Mouse (Mus musculus) C2C12 (cell line): Measurements from ENCODE around the gene Hoxb5. TPM values are rescaled to one million over a fixed set of nuclear protein-coding genes. Genes with fewer than 3 reads are reported as not detected.

ENCODE experiments used
- H3K27me3 ChIP-seq: one replicate; pipeline ENCODE4 v1.6.1; 2011; ENCODE audit not compliant: control insufficient read depth, insufficient read depth, insufficient read length
- H3K36me3 ChIP-seq: one replicate; pipeline ENCODE4 v1.6.1; 2011; ENCODE audit not compliant: control insufficient read depth, insufficient read depth
- H3K4me3 ChIP-seq: one replicate; pipeline ENCODE4 v1.5.1; 2011; ENCODE audit warnings: mild to moderate bottlenecking, control low read depth; ENCODE audit not compliant: poor library complexity, insufficient read depth, severe bottlenecking
- H3K79me2 ChIP-seq: one replicate; pipeline ENCODE4 v1.6.1; 2011; ENCODE audit not compliant: control insufficient read depth, insufficient read depth
- H3K79me3 ChIP-seq: one replicate; pipeline ENCODE4 v1.6.1; 2011; ENCODE audit warnings: low read depth, control low read depth
- H3ac ChIP-seq: one replicate; pipeline ENCODE3; 2011; ENCODE audit warnings: low read depth; ENCODE audit not compliant: control insufficient read depth, insufficient read length
- CEBPB ChIP-seq: IDR thresholded peaks from one replicate; pipeline ENCODE4 v1.6.1; 2011; ENCODE audit warnings: low read depth, mild to moderate bottlenecking, control low read depth, moderate library complexity
- CTCF ChIP-seq: IDR thresholded peaks from one replicate; pipeline ENCODE4 v1.5.1; 2011; ENCODE audit not compliant: control insufficient read depth, insufficient read depth, insufficient read length
- FOSL1 ChIP-seq: IDR thresholded peaks from one replicate; pipeline ENCODE4 v1.8.0; 2011; ENCODE audit warnings: mild to moderate bottlenecking, low read length; ENCODE audit not compliant: poor library complexity, insufficient read depth, severe bottlenecking
- MAX ChIP-seq: IDR thresholded peaks from one replicate; pipeline ENCODE4 v1.6.1; 2011; ENCODE audit warnings: mild to moderate bottlenecking, control low read depth
- MYOD1 ChIP-seq: IDR thresholded peaks from one replicate; pipeline ENCODE4 v1.6.1; 2011; ENCODE audit warnings: low read depth; ENCODE audit not compliant: control insufficient read depth, insufficient read length
- MYOG ChIP-seq: IDR thresholded peaks from one replicate; pipeline ENCODE4 v1.6.1; 2011; ENCODE audit not compliant: control insufficient read depth, insufficient read length; ENCODE audit errors: extremely low read depth
- USF1 ChIP-seq: IDR thresholded peaks from one replicate; pipeline ENCODE4 v1.6.1; 2011; ENCODE audit warnings: low read depth, mild to moderate bottlenecking, control low read depth, moderate library complexity
- polyA plus RNA-seq: library from polyadenylated mRNA; unstranded; fragments of >200 nt; fragmentation: generic; extraction: Trizol; gene quantifications from one replicate; pipeline ENCODE4 v1.2.1, GENCODE M21; 2012; ENCODE audit warnings: missing spikeins

Gene Hoxb5
- polyA plus RNA-seq, 1 experiment: not detected

DNA sequence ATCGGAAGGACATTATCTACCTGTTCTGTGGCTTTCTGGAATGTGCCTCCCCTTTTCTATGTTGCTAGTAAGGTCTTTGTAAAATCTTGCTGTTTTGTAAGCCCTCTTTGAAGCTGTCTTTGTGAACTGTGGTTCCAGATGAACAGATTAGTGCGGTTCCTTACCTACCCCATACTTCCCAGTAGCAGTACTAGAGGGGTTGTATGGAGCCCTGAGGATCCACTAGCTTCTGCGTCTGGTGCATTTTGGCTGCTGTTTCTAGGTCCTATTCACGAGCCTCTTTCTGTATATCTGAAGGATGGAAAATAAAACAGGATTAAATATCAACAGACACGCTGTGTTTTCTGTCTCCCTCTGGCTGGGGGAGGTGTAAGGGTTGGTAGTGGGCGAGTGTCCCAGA is 13.3 kb upstream of the Hoxb5 start:
- Histone ChIP-seq H3K79me2 (no peaks in the 10 kb centered on the region), H3ac (no peak overlapping the region), H3K27me3 (peaks cover 90% of the 10 kb centered on the region), H3K79me3 (no peaks in the 10 kb centered on the region), H3K4me3 (no peak overlapping the region), H3K36me3 (no peaks in the 10 kb centered on the region)
- TF ChIP-seq MYOG (no peak), MYOD1 (no peak), FOSL1 (no peak), CEBPB (no peak), MAX (no peak), USF1 (no peak), CTCF (no peak)

- Histone ChIP-seq H3K36me3 (no peaks in the 10 kb centered on the region), H3K79me3 (no peaks in the 10 kb centered on the region), H3K79me2 (no peaks in the 10 kb centered on the region), H3K4me3 (no peak overlapping the region), H3K27me3 (peaks cover 90% of the 10 kb centered on the region), H3ac (no peak overlapping the region)
- TF ChIP-seq FOSL1: no peak
- TF ChIP-seq MAX: no peak
- TF ChIP-seq USF1: no peak
- no peak for TF ChIP-seq MYOD1
These were observed 12.3 kb upstream of the Hoxb5 start for GRCm38 (mm10) chr11:96290705-96291355.

DNA sequence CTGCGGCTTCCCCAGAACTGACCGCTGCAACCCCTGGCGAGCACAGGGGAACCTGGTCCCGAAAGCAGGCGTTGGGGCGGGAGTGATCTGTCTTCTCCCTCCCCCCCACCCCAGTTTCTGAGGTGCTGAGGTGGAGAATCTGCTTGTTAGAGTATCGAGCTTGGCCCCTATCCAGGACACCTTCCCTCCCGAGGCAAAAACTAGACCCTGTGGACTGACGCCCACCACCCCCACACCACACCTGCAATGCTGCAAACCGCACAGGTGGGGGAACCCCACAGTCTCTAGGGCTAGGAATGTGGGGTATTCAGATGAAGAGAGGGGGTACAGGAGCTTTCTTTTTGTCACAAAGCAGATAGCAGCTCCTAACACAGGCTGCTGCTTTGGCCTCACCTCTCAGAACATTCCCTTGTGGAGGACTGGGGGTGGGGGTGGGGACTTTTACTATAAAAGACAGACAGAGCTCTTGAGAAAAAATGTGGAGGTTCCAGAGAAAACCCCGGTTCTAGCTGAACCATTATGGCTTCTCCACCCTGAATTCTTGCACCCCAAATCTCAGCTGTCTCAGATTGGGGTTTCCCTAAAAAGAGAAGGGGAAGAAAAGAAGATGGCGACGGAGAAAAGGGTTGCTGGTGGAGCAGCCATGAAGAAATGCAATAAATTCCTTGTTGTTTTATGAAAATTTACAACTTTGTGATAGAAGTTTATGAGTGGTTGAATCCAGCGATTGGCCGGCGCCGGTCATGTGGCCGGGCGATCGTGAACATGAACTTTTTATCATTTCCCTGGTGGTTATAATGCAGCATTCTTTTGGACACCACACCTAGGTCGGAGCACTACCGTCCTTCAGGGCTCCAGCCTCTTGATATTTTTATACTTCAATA is 11.2 kb upstream of the Hoxb5 start, which contains the start of gene Hoxb6:
Gene Hoxb6, plus strand, starts transcription at position 796 of the 884 bp plus-strand sequence.
- Histone ChIP-seq H3K4me3 (no peak within 1 kb of the TSS), H3K36me3 (no peaks in the 10 kb centered on the region), H3K27me3 (peaks cover 89% of the 10 kb centered on the region), H3K79me3 (no peaks in the 10 kb centered on the region), H3ac (peak within 1 kb of the TSS; percentile 52), H3K79me2 (no peaks in the 10 kb centered on the region)
- TF ChIP-seq FOSL1 (no peak), MYOD1 (no peak), MAX (no peak), MYOG (no peak), USF1 (no peak), CTCF (no peak), CEBPB (no peak)

- no peak overlapping the region for H3K4me3 ChIP-seq
- peaks cover 88% of the 10 kb centered on the region for H3K27me3 ChIP-seq
- H3K79me2 ChIP-seq: no peaks in the 10 kb centered on the region
- H3ac ChIP-seq: peak overlapping the region; percentile 52
- no peak for TF ChIP-seq CTCF
- no peak for TF ChIP-seq FOSL1
- no peak for TF ChIP-seq MYOD1
- no peak for TF ChIP-seq CEBPB
- TF ChIP-seq MYOG: no peak
- TF ChIP-seq MAX: no peak
- no peak for TF ChIP-seq USF1
- H3K79me3 ChIP-seq: no peaks in the 10 kb centered on the region
- no peaks in the 10 kb centered on the region for H3K36me3 ChIP-seq
These were observed 10.4 kb upstream of the Hoxb5 start for GRCm38 (mm10) chr11:96292565-96293301.

DNA sequence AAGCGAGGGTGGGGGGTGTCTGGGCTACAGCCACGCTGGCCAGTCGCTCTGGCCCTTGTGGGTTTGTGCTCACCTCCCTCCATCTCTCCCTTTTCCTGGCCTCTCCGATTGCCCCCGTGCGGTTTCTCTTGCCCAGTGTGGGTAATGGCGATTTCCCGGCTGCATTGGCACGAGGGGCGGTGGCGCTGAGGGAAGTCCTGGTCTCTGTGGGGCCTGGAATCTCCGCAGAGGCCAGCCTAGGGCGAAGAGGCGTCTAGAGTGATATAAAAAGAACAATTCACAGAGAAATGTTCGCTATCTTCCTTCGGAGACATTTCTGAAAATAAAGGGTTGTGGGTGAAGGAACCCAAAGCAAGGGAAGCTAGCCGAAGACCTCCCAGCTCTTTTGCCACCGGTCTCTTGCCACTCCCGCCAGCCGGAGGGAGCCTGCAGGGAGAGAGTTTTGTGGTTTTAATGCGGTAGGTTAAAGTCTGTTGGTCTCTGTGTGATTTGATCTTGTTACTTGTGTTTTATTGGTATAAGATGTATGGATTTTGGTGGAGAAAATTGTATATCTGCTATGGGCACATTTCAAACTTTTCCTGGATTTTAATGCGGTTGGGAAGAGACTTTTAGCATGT is 9.7 kb upstream of the Hoxb5 start:
- Histone ChIP-seq H3K36me3 (no peaks in the 10 kb centered on the region), H3ac (peak overlapping the region; percentile 52), H3K79me3 (no peaks in the 10 kb centered on the region), H3K4me3 (no peak overlapping the region), H3K79me2 (no peaks in the 10 kb centered on the region), H3K27me3 (peaks cover 87% of the 10 kb centered on the region)
- TF ChIP-seq MAX (no peak), FOSL1 (no peak), CEBPB (no peak), CTCF (no peak), MYOG (no peak), USF1 (no peak), MYOD1 (no peak)
